Mouse (Mus musculus): ENCODE measurements at regions not wholly inside any gene's neighbourhood (a gene's known extent, or its start where the extent isn't known, plus 50 kb on each side); places are given as distances from the start of the nearest gene placed in this dataset.

DNA sequence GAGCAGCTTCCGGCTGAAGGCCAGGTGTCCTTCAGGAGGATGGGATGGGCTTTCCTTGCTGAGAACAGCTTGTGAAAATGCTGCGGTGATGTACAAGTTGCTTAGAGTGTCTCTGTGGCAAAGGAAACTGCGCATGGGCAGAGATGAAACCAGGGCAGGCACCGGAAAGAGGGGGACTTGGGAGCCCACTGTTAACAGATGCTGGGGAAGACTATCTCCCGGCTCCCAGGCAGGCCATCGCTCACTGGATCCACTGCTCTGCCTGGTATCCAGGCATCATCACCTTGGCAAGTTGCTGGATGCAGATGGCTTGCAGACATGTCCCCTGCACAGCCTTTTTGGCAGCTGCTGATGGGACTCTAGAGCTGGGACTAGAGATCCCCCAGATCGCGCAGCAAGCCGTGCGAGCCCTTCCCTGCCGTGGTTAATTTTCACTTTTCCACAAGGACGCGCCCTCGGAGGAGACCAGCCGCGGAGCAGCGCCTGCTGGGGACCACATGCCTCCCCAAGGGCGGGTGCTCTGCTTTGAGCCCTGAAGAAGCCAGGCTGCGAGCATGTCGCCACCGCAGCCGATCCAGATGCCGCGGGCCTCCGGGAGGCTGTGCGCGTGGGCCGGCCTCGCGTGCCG, 234.4 kb downstream of the Opa1 start:
- TF ChIP-seq POLR2A (IDR thresholded peaks at IDR 0.05; ENCODE audit: insufficient read length, low read depth) (no peak), TCF3 (IDR thresholded peaks at IDR 0.05; ENCODE audit: insufficient read length, low read depth) (no peak), REST (IDR thresholded peaks at IDR 0.05; ENCODE audit: insufficient read depth, insufficient read length) (no peak), MAX (IDR thresholded peaks at IDR 0.05; ENCODE audit: low read depth) (no peak), MYOG (IDR thresholded peaks at IDR 0.05; ENCODE audit: control insufficient read depth in 1 of 3, insufficient read depth in 1 of 3, insufficient read length in 2 of 3, low read depth in 2 of 3) (peak in 1 of 3 experiments; percentile 44), CEBPB (IDR thresholded peaks at IDR 0.05; ENCODE audit: insufficient read depth, poor library complexity, severe bottlenecking) (no peak), POLR2AphosphoS2 (IDR thresholded peaks at IDR 0.05; ENCODE audit: insufficient read length, low read depth) (no peak), TCF12 (IDR thresholded peaks at IDR 0.05; ENCODE audit: insufficient read depth, poor library complexity, severe bottlenecking) (no peak), USF1 (IDR thresholded peaks at IDR 0.05; ENCODE audit: low read depth) (no peak)
- Histone ChIP-seq H3K4me3 (peak overlapping the region; percentile 14), H3K4me2 (ENCODE audit: low read depth) (peak overlapping the region; percentile 96), H3K79me2 (ENCODE audit: control insufficient read depth, insufficient read depth) (no peaks in the 10 kb centered on the region), H3K27me3 (ENCODE audit: control insufficient read depth, insufficient read depth, insufficient read length) (peaks cover 21% of the 10 kb centered on the region), H3ac (ENCODE audit: control insufficient read depth, insufficient read length) (peak overlapping the region; percentile 4), H3K36me3 (ENCODE audit: control insufficient read depth, insufficient read depth) (no peaks in the 10 kb centered on the region)

DNA sequence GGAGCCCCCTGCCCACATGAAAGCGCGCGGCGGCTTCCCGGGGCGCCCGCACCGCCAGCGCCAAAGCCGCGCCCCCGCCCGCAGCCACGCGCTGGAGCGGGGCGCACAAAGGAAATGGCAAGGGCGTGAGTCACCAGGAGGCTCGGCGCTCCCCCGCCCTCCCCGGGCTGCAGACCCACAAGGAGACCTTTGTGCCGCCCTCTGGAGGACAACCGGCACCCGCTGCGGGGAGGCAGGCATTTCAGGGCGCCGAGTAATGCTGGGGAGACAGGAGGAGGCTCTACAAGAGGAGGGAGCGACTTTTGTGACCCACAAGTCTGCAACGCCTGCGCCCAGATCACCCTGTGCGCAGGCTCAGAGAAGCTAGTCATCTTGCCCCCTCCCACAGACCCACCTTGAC, 234.9 kb downstream of the Opa1 start:
- H3K36me3 ChIP-seq (ENCODE audit: control insufficient read depth, insufficient read depth): no peaks in the 10 kb centered on the region
- peak overlapping the region; percentile 4 for H3ac ChIP-seq (ENCODE audit: control insufficient read depth, insufficient read length)
- TF ChIP-seq POLR2AphosphoS2 (IDR thresholded peaks at IDR 0.05; ENCODE audit: insufficient read length, low read depth) (no peak), MYOD1 (IDR thresholded peaks at IDR 0.05; ENCODE audit: control insufficient read depth in 1 of 3, insufficient read length in 2 of 3, low read depth in 2 of 3) (peak in 1 of 3 experiments; percentile 34), REST (IDR thresholded peaks at IDR 0.05; ENCODE audit: insufficient read depth, insufficient read length) (no peak), POLR2A (IDR thresholded peaks at IDR 0.05; ENCODE audit: insufficient read length, low read depth) (peak; percentile 48)
- H3K27me3 ChIP-seq (ENCODE audit: control insufficient read depth, insufficient read depth, insufficient read length): peaks cover 17% of the 10 kb centered on the region
- H3K79me2 ChIP-seq (ENCODE audit: control insufficient read depth, insufficient read depth): no peaks in the 10 kb centered on the region
- peak overlapping the region; percentile 96 for H3K4me2 ChIP-seq (ENCODE audit: low read depth)
- H3K4me3 ChIP-seq: peak overlapping the region; percentile 14

DNA sequence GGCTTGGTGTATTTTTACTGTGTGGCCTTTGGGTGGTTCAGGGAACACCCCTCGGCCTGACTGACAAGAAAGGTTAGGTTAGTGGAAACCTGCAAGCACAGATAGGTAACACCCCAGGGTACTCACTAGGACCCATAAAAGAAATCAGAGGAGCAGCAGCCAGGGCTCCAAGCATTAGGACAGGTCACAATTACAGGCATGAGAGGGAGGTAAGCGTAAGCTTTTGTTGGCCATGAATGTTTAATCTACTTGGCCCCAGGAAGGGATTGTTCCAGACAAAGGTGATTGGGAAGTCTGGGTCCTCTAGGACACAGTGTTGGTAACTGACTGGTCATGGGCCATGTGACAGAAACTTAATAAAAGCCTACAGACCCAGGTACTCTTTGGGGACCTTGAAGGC, 235.5 kb downstream of the Opa1 start:
- Histone ChIP-seq H3ac (ENCODE audit: control insufficient read depth, insufficient read length) (no peak overlapping the region), H3K4me3 (peak overlapping the region; percentile 14), H3K27me3 (ENCODE audit: control insufficient read depth, insufficient read depth, insufficient read length) (peaks cover 17% of the 10 kb centered on the region), H3K79me2 (ENCODE audit: control insufficient read depth, insufficient read depth) (no peaks in the 10 kb centered on the region), H3K4me2 (ENCODE audit: low read depth) (peak overlapping the region; percentile 96), H3K36me3 (ENCODE audit: control insufficient read depth, insufficient read depth) (no peaks in the 10 kb centered on the region)
- TF ChIP-seq USF1 (IDR thresholded peaks at IDR 0.05; ENCODE audit: low read depth): no peak
- TF ChIP-seq TCF3 (IDR thresholded peaks at IDR 0.05; ENCODE audit: insufficient read length, low read depth): no peak
- no peak for TF ChIP-seq CEBPB (IDR thresholded peaks at IDR 0.05; ENCODE audit: insufficient read depth, poor library complexity, severe bottlenecking)
- TF ChIP-seq MAX (IDR thresholded peaks at IDR 0.05; ENCODE audit: low read depth): no peak
- no peak for TF ChIP-seq TCF12 (IDR thresholded peaks at IDR 0.05; ENCODE audit: insufficient read depth, poor library complexity, severe bottlenecking)
- no peak for TF ChIP-seq SRF (IDR thresholded peaks at IDR 0.05; ENCODE audit: control insufficient read depth, insufficient read length, low read depth)
- no peak for TF ChIP-seq E2F4 (IDR thresholded peaks at IDR 0.05; ENCODE audit: insufficient read depth)
- TF ChIP-seq REST (IDR thresholded peaks at IDR 0.05; ENCODE audit: insufficient read depth, insufficient read length): no peak
- TF ChIP-seq MYOD1 (IDR thresholded peaks at IDR 0.05; ENCODE audit: control insufficient read depth in 1 of 3, insufficient read length in 2 of 3, low read depth in 2 of 3): no peak
- TF ChIP-seq MYOG (IDR thresholded peaks at IDR 0.05; ENCODE audit: control insufficient read depth in 1 of 3, insufficient read depth in 1 of 3, insufficient read length in 2 of 3, low read depth in 2 of 3): no peak
- TF ChIP-seq POLR2AphosphoS2 (IDR thresholded peaks at IDR 0.05; ENCODE audit: insufficient read length, low read depth): no peak
- TF ChIP-seq POLR2A (IDR thresholded peaks at IDR 0.05; ENCODE audit: insufficient read length, low read depth): no peak

GRCm38 (mm10) chr16:29815200-29815599, 236.1 kb downstream of the Opa1 start:
- Histone ChIP-seq H3K4me2 (ENCODE audit: low read depth) (no peak overlapping the region), H3K79me2 (ENCODE audit: control insufficient read depth, insufficient read depth) (no peaks in the 10 kb centered on the region), H3ac (ENCODE audit: control insufficient read depth, insufficient read length) (no peak overlapping the region), H3K4me3 (no peak overlapping the region), H3K36me3 (ENCODE audit: control insufficient read depth, insufficient read depth) (no peaks in the 10 kb centered on the region), H3K27me3 (ENCODE audit: control insufficient read depth, insufficient read depth, insufficient read length) (peaks cover 17% of the 10 kb centered on the region)
- TF ChIP-seq USF1 (IDR thresholded peaks at IDR 0.05; ENCODE audit: low read depth): no peak
- TF ChIP-seq SRF (IDR thresholded peaks at IDR 0.05; ENCODE audit: control insufficient read depth, insufficient read length, low read depth): no peak
- no peak for TF ChIP-seq E2F4 (IDR thresholded peaks at IDR 0.05; ENCODE audit: insufficient read depth)
- TF ChIP-seq MAX (IDR thresholded peaks at IDR 0.05; ENCODE audit: low read depth): no peak
- TF ChIP-seq MYOD1 (IDR thresholded peaks at IDR 0.05; ENCODE audit: control insufficient read depth in 1 of 3, insufficient read length in 2 of 3, low read depth in 2 of 3): no peak
- no peak for TF ChIP-seq CEBPB (IDR thresholded peaks at IDR 0.05; ENCODE audit: insufficient read depth, poor library complexity, severe bottlenecking)
- TF ChIP-seq POLR2AphosphoS2 (IDR thresholded peaks at IDR 0.05; ENCODE audit: insufficient read length, low read depth): no peak
- TF ChIP-seq TCF12 (IDR thresholded peaks at IDR 0.05; ENCODE audit: insufficient read depth, poor library complexity, severe bottlenecking): no peak
- no peak for TF ChIP-seq TCF3 (IDR thresholded peaks at IDR 0.05; ENCODE audit: insufficient read length, low read depth)
- no peak for TF ChIP-seq REST (IDR thresholded peaks at IDR 0.05; ENCODE audit: insufficient read depth, insufficient read length)
- TF ChIP-seq MYOG (IDR thresholded peaks at IDR 0.05; ENCODE audit: control insufficient read depth in 1 of 3, insufficient read depth in 1 of 3, insufficient read length in 2 of 3, low read depth in 2 of 3): no peak
- TF ChIP-seq POLR2A (IDR thresholded peaks at IDR 0.05; ENCODE audit: insufficient read length, low read depth): no peak
